ENCODE assay signal across 18 mouse cellular contexts in the genomic region with DNA sequence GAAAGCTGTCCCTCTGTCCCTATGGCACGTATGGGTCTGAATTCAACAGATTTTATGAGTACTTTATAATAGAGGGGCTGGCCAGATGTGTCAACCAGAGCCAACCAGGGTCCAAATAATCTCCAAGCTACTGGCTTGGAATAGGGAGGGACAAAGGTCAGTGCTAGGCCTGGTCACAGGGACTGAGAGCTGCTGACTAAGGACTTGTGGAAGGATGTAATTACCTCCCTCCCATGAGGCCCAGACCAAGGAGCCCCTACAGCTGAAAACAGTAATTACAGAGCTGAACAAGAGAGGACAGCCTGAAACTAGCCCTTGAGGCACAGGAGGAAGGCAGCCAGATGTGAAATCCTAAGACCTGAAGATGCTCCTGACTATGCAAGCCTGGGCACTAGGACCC.
A peak's percentile ranks its signal among the peaks of the same experiment; 100 is the strongest.
DNase-seq lines count a peak whose midpoint lies in the region; ATAC-seq lines count a peak whose summit lies in the region.
"Had no signal": no experiment of that assay in that cellular context is flagged by ENCODE, and none has a peak within 500 bp of the region (broad histone marks: within the 10 kb centered on the region; RNA-seq: fewer than 3 reads in every experiment).

No protein-coding gene starts in this region.

- H3K36me3 ChIP-seq in heart, embryonic 10.5 days: peaks cover 45% of the 10 kb centered on the region
- H3K36me3 ChIP-seq in heart, embryonic 11.5 days (ENCODE audit: control insufficient read depth, insufficient read depth, low read length): no peaks in the 10 kb centered on the region
- peaks cover 4% of the 10 kb centered on the region; the same call in 1 of the 2 replicates for H3K36me3 ChIP-seq in kidney, embryonic 16.5 days (ENCODE audit: insufficient read depth, low read length)
- H3K36me3 ChIP-seq: forebrain, embryonic 15.5 days; neural tube, embryonic 15.5 days had no signal

- ATAC-seq in heart, embryonic 11.5 days (replicated peaks; ENCODE audit: insufficient number of reproducible peaks, low FRiP score, low TSS enrichment): no peak
- peak; percentile 39 for ATAC-seq in kidney, embryonic 16.5 days (ENCODE audit: low FRiP score, low TSS enrichment)
- ATAC-seq in megakaryocyte, adult 5-6 weeks (ENCODE audit: poor library complexity, severe bottlenecking): no peak
- ATAC-seq: forebrain, embryonic 15.5 days; lung, postnatal 0 days had no signal

- H3K4me1 ChIP-seq in heart, embryonic 10.5 days: peaks cover 82% of the 10 kb centered on the region
- H3K4me1 ChIP-seq in heart, embryonic 11.5 days (ENCODE audit: control insufficient read depth, insufficient read depth, low read length): peaks cover 47% of the 10 kb centered on the region
- H3K4me1 ChIP-seq in kidney, embryonic 16.5 days (ENCODE audit: insufficient read depth, low read length): peaks cover 78% of the 10 kb centered on the region

- H3K27ac ChIP-seq in heart, embryonic 10.5 days: 0 out of 2 replicates have a peak overlapping the region, but pooled peaks have one; percentile 22
- H3K27ac ChIP-seq in heart, embryonic 11.5 days (ENCODE audit: low read depth, low read length): no peak overlapping the region
- peak overlapping the region; percentile 75; the same call in 1 of the 2 replicates for H3K27ac ChIP-seq in kidney, embryonic 16.5 days (ENCODE audit: low read length)
- H3K27ac ChIP-seq: forebrain, embryonic 15.5 days; liver, embryonic 14.5 days; neural tube, embryonic 15.5 days had no signal

- 86% methylated on average over 1 of the region's 1 CpGs for WGBS in heart, embryonic 10.5 days
- WGBS in heart, embryonic 11.5 days (ENCODE audit: insufficient replicate concordance): 94% methylated on average over 1 of the region's 1 CpGs
- WGBS in kidney, embryonic 16.5 days: 48% methylated on average over 1 of the region's 1 CpGs

- H3K9ac ChIP-seq in heart, embryonic 11.5 days (ENCODE audit: low read depth, low read length): no peak overlapping the region
- no peak overlapping the region for H3K9ac ChIP-seq in kidney, embryonic 16.5 days (replicated peaks; ENCODE audit: low read length)
- H3K9ac ChIP-seq: forebrain, embryonic 15.5 days; liver, embryonic 14.5 days; neural tube, embryonic 15.5 days had no signal

- DNase-seq in heart, embryonic 10.5 days (ENCODE audit: low spot score): no peak
- DNase-seq in forelimb bud, embryonic 11.5 days (ENCODE audit: low read depth, low spot score): peak; percentile 21
- peak; percentile 7 for DNase-seq in retina, postnatal 1 day
- no peak for DNase-seq in thymus, postnatal 0 days (ENCODE audit: low spot score)
- DNase-seq in layer of hippocampus, adult 9-10 months (ENCODE audit: low spot score): no peak
- DNase-seq: B cell, adult 2 months; cerebellum, adult 11 months; cerebellum, postnatal 36 days; gastrocnemius, postnatal 14 days; left cerebral cortex, postnatal 4 days; right cerebral cortex, adult 18-20 months had no signal

- H3K4me3 ChIP-seq in heart, embryonic 10.5 days: no peak overlapping the region
- H3K4me3 ChIP-seq in heart, embryonic 11.5 days (ENCODE audit: low read depth, low read length): no peak overlapping the region
- H3K4me3 ChIP-seq in kidney, embryonic 16.5 days (ENCODE audit: low read length): no peak overlapping the region
- H3K4me3 ChIP-seq: forebrain, embryonic 15.5 days; neural tube, embryonic 15.5 days had no signal

- no peaks in the 10 kb centered on the region for H3K9me3 ChIP-seq in heart, embryonic 10.5 days
- no peaks in the 10 kb centered on the region for H3K9me3 ChIP-seq in heart, embryonic 11.5 days (replicated peaks; ENCODE audit: control insufficient read depth, low read length)
- no peaks in the 10 kb centered on the region for H3K9me3 ChIP-seq in kidney, embryonic 16.5 days (ENCODE audit: low read length)
- H3K9me3 ChIP-seq: forebrain, embryonic 15.5 days; neural tube, embryonic 15.5 days had no signal

- no peak overlapping the region for H3K4me2 ChIP-seq in heart, embryonic 11.5 days
- H3K4me2 ChIP-seq in kidney, embryonic 16.5 days (replicated peaks; ENCODE audit: low read depth, low read length): no peak overlapping the region
- H3K4me2 ChIP-seq: forebrain, embryonic 15.5 days; neural tube, embryonic 15.5 days had no signal

- H3K27me3 ChIP-seq in heart, embryonic 10.5 days (ENCODE audit: insufficient read depth, poor library complexity, severe bottlenecking): no peaks in the 10 kb centered on the region
- H3K27me3 ChIP-seq in heart, embryonic 11.5 days (ENCODE audit: control insufficient read depth, insufficient read depth, low read length): no peaks in the 10 kb centered on the region
- H3K27me3 ChIP-seq in kidney, embryonic 16.5 days (ENCODE audit: insufficient read depth, low read length): no peaks in the 10 kb centered on the region
- H3K27me3 ChIP-seq: forebrain, embryonic 15.5 days; neural tube, embryonic 15.5 days had no signal

Comparison
In these comparisons a context has a peak if more than half of its experiments do, and no peak if none do; other contexts are left out.
1. DNase-seq: peak in forelimb bud, embryonic 11.5 days (single experiment) and retina, postnatal 1 day (single experiment); none in heart, embryonic 10.5 days (single experiment), thymus, postnatal 0 days (single experiment) and layer of hippocampus, adult 9-10 months (single experiment).